Mouse (Mus musculus) heart, adult 2 months (tissue): Measurements from ENCODE around the gene Tex261.

Experiments
- CTCF ChIP-seq: fragments of 200-600 bp; IDR thresholded peaks from 2 replicates; pipeline ENCODE4 v1.8.1; 2022; ENCODE audit warnings: antibody characterized with exemption, mild to moderate bottlenecking, moderate library complexity
- POLR2A ChIP-seq: fragments of 200-500 bp; IDR thresholded peaks from 2 replicates; pipeline ENCODE4 v1.6.1; 2011; ENCODE audit warnings: mild to moderate bottlenecking, low read depth, low read length, control low read depth; ENCODE audit not compliant: insufficient read depth

- TF ChIP-seq POLR2A = no peak
- TF ChIP-seq CTCF = no peak
These were observed 1.5 kb downstream of the Tex261 start for GRCm38 (mm10) chr6:83774126-83774525.
